Comparison of ENCODE assay signal across 9 mouse cellular contexts in the genomic region with DNA sequence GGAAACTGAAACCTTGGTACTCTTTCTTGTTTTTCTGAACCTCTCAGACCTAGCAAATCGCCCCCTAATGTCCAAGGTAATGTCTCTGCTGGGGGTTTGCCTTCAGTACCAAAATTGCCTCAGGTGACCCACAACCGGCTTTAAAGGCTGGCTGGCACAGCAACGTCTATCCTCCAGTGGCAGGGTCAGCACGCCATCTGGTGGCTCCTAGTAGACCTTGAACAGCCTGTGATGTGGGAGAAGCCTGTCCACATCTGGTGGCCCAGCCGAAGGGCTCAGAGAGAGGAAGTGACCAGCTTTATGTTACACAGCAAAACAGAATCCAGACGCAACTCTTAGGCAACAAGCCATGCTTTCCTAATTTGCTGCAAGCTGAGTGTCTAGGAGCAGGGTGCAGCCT. TPM values are rescaled to one million over a fixed set of nuclear protein-coding genes. Genes with fewer than 3 reads are reported as not detected.
DNase-seq lines count a peak whose midpoint lies in the region; ATAC-seq and TF ChIP-seq lines count a peak whose summit lies in the region.
"Had no signal": no experiment of that assay in that cellular context is flagged by ENCODE, and none has a peak within 500 bp of the region (broad histone marks: within the 10 kb centered on the region; RNA-seq: fewer than 3 reads in every experiment).

No protein-coding gene starts in this region.

- no peak overlapping the region for H3K27ac ChIP-seq in cerebellum, adult 2 months (ENCODE audit: insufficient read depth, low read length)
- no peak overlapping the region for H3K27ac ChIP-seq in intestine, embryonic 14.5 days (ENCODE audit: low read depth)
- no peak overlapping the region for H3K27ac ChIP-seq in midbrain, embryonic 10.5 days (replicated peaks)
- H3K27ac ChIP-seq: midbrain, embryonic 12.5 days had no signal

- intact Hi-C loops in left cerebral cortex, postnatal 10 days (cut with DNase I) = loop anchor here (2.0 to 5.0 kb wide), 3 partner anchors 121 to 421 kb away; no protein-coding TSS in a partner anchor

- peak; percentile 91 for DNase-seq in NIH3T3 (ENCODE audit: low read depth)
- peak; percentile 76 to 84 for DNase-seq in cerebellum, adult 2 months
- peak; percentile 72 to 78 for DNase-seq in frontal cortex, postnatal 25 days (ENCODE audit: low spot score in 2 of 2)
- peak; percentile 87 for DNase-seq in intestine, embryonic 14.5 days (ENCODE audit: low spot score)
- DNase-seq in left cerebral cortex, postnatal 10 days (ENCODE audit: extremely low spot score in 1 of 2, low spot score in 2 of 2) = peak; percentile 79 to 87
- peak; percentile 73 for DNase-seq in midbrain, embryonic 10.5 days (ENCODE audit: low spot score)
- peak; percentile 76 for DNase-seq in right cerebral cortex, postnatal 4 days

- ATAC-seq in intestine, embryonic 14.5 days (replicated peaks; ENCODE audit: low FRiP score, low TSS enrichment, low read depth) = peak; percentile 78; the same call in 1 of the 2 replicates
- ATAC-seq in inflammation-experienced regulatory T-cells, adult 6 months = no peak

- no peaks in the 10 kb centered on the region; the same call in 1 of the 2 replicates for H3K27me3 ChIP-seq in cerebellum, adult 2 months (ENCODE audit: control insufficient read depth, insufficient read depth, low read length)
- H3K27me3 ChIP-seq in intestine, embryonic 14.5 days (replicated peaks; ENCODE audit: control insufficient read depth, insufficient read depth, low read length) = no peaks in the 10 kb centered on the region
- H3K27me3 ChIP-seq in midbrain, embryonic 10.5 days (ENCODE audit: low read depth, poor library complexity, severe bottlenecking) = peaks cover 5% of the 10 kb centered on the region; the same call in 1 of the 2 replicates
- H3K27me3 ChIP-seq: midbrain, embryonic 12.5 days had no signal

- peak; percentile 94 for TF ChIP-seq CTCF in cerebellum, adult 2 months (IDR thresholded peaks at IDR 0.05; ENCODE audit: borderline replicate concordance, insufficient read depth, low read depth, low read length)

- H3K9me3 ChIP-seq in intestine, embryonic 14.5 days (ENCODE audit: control insufficient read depth, low read length) = no peaks in the 10 kb centered on the region
- no peaks in the 10 kb centered on the region for H3K9me3 ChIP-seq in midbrain, embryonic 10.5 days (replicated peaks)
- H3K9me3 ChIP-seq: midbrain, embryonic 12.5 days had no signal

- 3% methylated on average over 6 of the region's 6 CpGs for WGBS in cerebellum, adult 2 months
- WGBS in intestine, embryonic 14.5 days = 3% methylated on average over 6 of the region's 6 CpGs
- WGBS in midbrain, embryonic 10.5 days = 8% methylated on average over 6 of the region's 6 CpGs

- H3K9ac ChIP-seq in intestine, embryonic 14.5 days (ENCODE audit: low read length) = no peak overlapping the region
- H3K9ac ChIP-seq: midbrain, embryonic 12.5 days had no signal

- no peaks in the 10 kb centered on the region for H3K36me3 ChIP-seq in intestine, embryonic 14.5 days (ENCODE audit: control insufficient read depth, insufficient read depth, low read length)
- H3K36me3 ChIP-seq in midbrain, embryonic 10.5 days = no peaks in the 10 kb centered on the region
- H3K36me3 ChIP-seq: midbrain, embryonic 12.5 days had no signal

- no peak overlapping the region for H3K4me3 ChIP-seq in cerebellum, adult 2 months (replicated peaks; ENCODE audit: insufficient read depth, low read depth, low read length)
- no peak overlapping the region for H3K4me3 ChIP-seq in intestine, embryonic 14.5 days (ENCODE audit: low read depth, low read length)
- H3K4me3 ChIP-seq in midbrain, embryonic 10.5 days = no peak overlapping the region
- H3K4me3 ChIP-seq: midbrain, embryonic 12.5 days had no signal

- no peak overlapping the region for H3K4me2 ChIP-seq in intestine, embryonic 14.5 days (ENCODE audit: low read length)
- H3K4me2 ChIP-seq: midbrain, embryonic 12.5 days had no signal

- no peak for TF ChIP-seq POLR2A in cerebellum, adult 2 months (IDR thresholded peaks at IDR 0.05; ENCODE audit: borderline replicate concordance, insufficient read depth, low read length)

- no peaks in the 10 kb centered on the region for H3K4me1 ChIP-seq in cerebellum, adult 2 months (ENCODE audit: control insufficient read depth, insufficient read depth, low read length)
- 0 out of 2 replicates have a peak, but pooled peaks cover 3% of the 10 kb centered on the region for H3K4me1 ChIP-seq in intestine, embryonic 14.5 days (replicated peaks; ENCODE audit: control insufficient read depth, insufficient read depth, low read length)
- no peaks in the 10 kb centered on the region for H3K4me1 ChIP-seq in midbrain, embryonic 10.5 days
- H3K4me1 ChIP-seq: midbrain, embryonic 12.5 days had no signal

RNA-seq across cellular contexts. Expression of gene Slc35f6, which starts 9.7 kb away (rescaled TPM):
- 57.1 and 60.9 TPM in 2 replicates for polyA plus RNA-seq in cerebellum, adult 2 months (2012; rRNA removed)
- polyA plus RNA-seq in intestine, embryonic 14.5 days (2014; fragmentation: Nextera tagmentation; extraction: Ambion mirVana) = 32.5 and 35.2 TPM in 2 replicates
- total RNA-seq in left cerebral cortex, postnatal 10 days (2021) = 10 to 100 TPM; 27.3 to 29.3 TPM
- polyA plus RNA-seq in midbrain, embryonic 10.5 days (2016; fragmentation: Nextera tagmentation; extraction: Ambion mirVana) = 26.7 and 30.3 TPM in 2 replicates
- polyA plus RNA-seq in inflammation-experienced regulatory T-cells, adult 6 months (2017; shearing (Covaris generic)) = 10 to 100 TPM; 13.9 to 16.4 (median 14.8) TPM

RNA-seq across cellular contexts. Expression of gene Cenpa, which starts 28.5 kb away (rescaled TPM):
- polyA plus RNA-seq in cerebellum, adult 2 months (2012; rRNA removed) = 2.3 TPM in 2 replicates
- polyA plus RNA-seq in intestine, embryonic 14.5 days (2014; fragmentation: Nextera tagmentation; extraction: Ambion mirVana) = 292 and 293 TPM in 2 replicates
- total RNA-seq in left cerebral cortex, postnatal 10 days (2021) = 1 to 10 TPM; 6.1 to 7.6 TPM
- 413 and 444 TPM in 2 replicates for polyA plus RNA-seq in midbrain, embryonic 10.5 days (2016; fragmentation: Nextera tagmentation; extraction: Ambion mirVana)
- 100 to 1,000 TPM in 1 of 3 experiments, 10 to 100 TPM in 2; 31.9 to 201 (median 58.8) TPM for polyA plus RNA-seq in inflammation-experienced regulatory T-cells, adult 6 months (2017; shearing (Covaris generic))

RNA-seq across cellular contexts. Expression of gene Kcnk3, which starts 50.1 kb away (rescaled TPM):
- 81.9 and 93.9 TPM in 2 replicates for polyA plus RNA-seq in cerebellum, adult 2 months (2012; rRNA removed)
- polyA plus RNA-seq in intestine, embryonic 14.5 days (2014; fragmentation: Nextera tagmentation; extraction: Ambion mirVana) = 36.0 and 39.7 TPM in 2 replicates
- total RNA-seq in left cerebral cortex, postnatal 10 days (2021) = 10 to 100 TPM; 14.0 to 14.4 TPM
- polyA plus RNA-seq in midbrain, embryonic 10.5 days (2016; fragmentation: Nextera tagmentation; extraction: Ambion mirVana) = 0.12 and 0.27 TPM in 2 replicates
- polyA plus RNA-seq in inflammation-experienced regulatory T-cells, adult 6 months (2017; shearing (Covaris generic)) = under 1 TPM in 1 of 3 experiments, not detected in 2; 0.09 TPM

Comparison
In these comparisons a context has a peak if more than half of its experiments do, and no peak if none do; other contexts are left out.
1. RNA of gene Kcnk3, which starts 50.1 kb away (polyA plus RNA-seq): 81.9 to 93.9 TPM in cerebellum, adult 2 months and 36.0 to 39.7 TPM in intestine, embryonic 14.5 days; 0.12 to 0.27 TPM in midbrain, embryonic 10.5 days and 0.09 TPM in inflammation-experienced regulatory T-cells, adult 6 months; every median in the first group is over 10 times any median in the second.
2. Peak in every context shown above with its lines, with median percentiles within 50 percentile points of each other: DNase-seq.